Mouse (Mus musculus): ENCODE results near the gene Cfap58.

The Cfap58 gene

GRCm38 (mm10) chr19:48081456-48081855 lies 144.0 kb downstream of the Cfap58 start:
- DNase-seq (ENCODE audit: low read depth): no peak

Measured in c-Kit-positive CD71-negative TER-119-negative erythroid progenitor cells, embryonic 14.5 days (primary cell).